In the genomic region with DNA sequence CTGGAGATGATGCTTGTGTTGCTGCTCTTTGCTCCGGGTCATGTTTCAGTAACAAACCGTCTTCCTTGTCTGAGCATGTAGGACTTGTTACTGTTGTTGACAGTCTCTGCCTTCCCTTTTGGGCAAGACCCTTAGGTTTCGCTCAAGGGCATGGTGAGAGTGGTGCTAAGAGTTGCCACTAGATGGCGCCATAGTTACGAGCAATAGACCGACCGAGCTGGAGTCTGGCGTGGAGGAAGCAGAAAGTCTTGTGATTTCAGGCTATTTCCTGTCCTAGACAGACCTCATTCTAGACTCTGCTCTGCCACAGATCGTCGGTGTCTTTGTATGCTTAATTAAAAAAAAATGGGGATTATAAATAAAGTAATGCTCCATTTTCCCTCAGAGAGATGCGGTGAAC, we compare ENCODE assay signal across 9 mouse cellular contexts. TPM values are rescaled to one million over a fixed set of nuclear protein-coding genes. Genes with fewer than 3 reads are reported as not detected.
DNase-seq lines count a peak whose midpoint lies in the region; ATAC-seq and TF ChIP-seq lines count a peak whose summit lies in the region.
"Had no signal": no experiment of that assay in that cellular context is flagged by ENCODE, and none has a peak within 500 bp of the region (broad histone marks: within the 10 kb centered on the region; RNA-seq: fewer than 3 reads in every experiment).

No protein-coding gene starts in this region.

- peak; percentile 53 for TF ChIP-seq RAD21 in MEL (IDR thresholded peaks at IDR 0.05; ENCODE audit: low read depth, low read length)

- DNase-seq in MEL (ENCODE audit: low read depth, low spot score): peak; percentile 36
- peak; percentile 62 for DNase-seq in c-Kit-positive CD71-negative TER-119-negative erythroid progenitor cells, embryonic 14.5 days (ENCODE audit: low read depth)
- DNase-seq in heart, postnatal 36 days: peak; percentile 67 to 71
- DNase-seq in layer of hippocampus, adult 9-10 months (ENCODE audit: low spot score): peak; percentile 95
- peak; percentile 74 for DNase-seq in lung, postnatal 14 days
- DNase-seq in retina, postnatal 1 day: peak; percentile 86
- DNase-seq in urinary bladder, postnatal 25 days (ENCODE audit: low spot score): peak; percentile 74

- peak; percentile 55; the same call in 1 of the 2 replicates for ATAC-seq in forebrain, embryonic 12.5 days (ENCODE audit: low FRiP score)

- TF ChIP-seq EP300 in MEL (IDR thresholded peaks at IDR 0.05; ENCODE audit: low read depth in 1 of 2, low read length in 2 of 2): no peak

- intact Hi-C loops in heart, postnatal 36 days (cut with DNase I): loop anchor here (1.0 to 10.0 kb wide), 6 partner anchors 93 to 971 kb away; no protein-coding TSS in a partner anchor

- H3K27me3 ChIP-seq in MEL (ENCODE audit: control insufficient read depth in 1 of 2, insufficient read depth in 2 of 2, low read length in 2 of 2): no peaks in the 10 kb centered on the region
- H3K27me3 ChIP-seq in forebrain, embryonic 12.5 days: 0 out of 2 replicates have a peak, but pooled peaks cover 7% of the 10 kb centered on the region

- H3K9ac ChIP-seq in MEL (ENCODE audit: control insufficient read depth, low read depth, low read length, poor library complexity, severe bottlenecking): no peak overlapping the region
- no peak overlapping the region for H3K9ac ChIP-seq in forebrain, embryonic 12.5 days

- 13% methylated on average over 11 of the region's 11 CpGs for WGBS in forebrain, embryonic 12.5 days

- no peaks in the 10 kb centered on the region for H3K4me1 ChIP-seq in MEL (ENCODE audit: control insufficient read depth in 1 of 2, insufficient read depth in 2 of 2, low read length in 2 of 2)
- no peaks in the 10 kb centered on the region for H3K4me1 ChIP-seq in forebrain, embryonic 12.5 days

- no peaks in the 10 kb centered on the region for H3K36me3 ChIP-seq in MEL (ENCODE audit: control insufficient read depth in 1 of 2, insufficient read depth in 2 of 2, low read length in 2 of 2)
- no peaks in the 10 kb centered on the region for H3K36me3 ChIP-seq in forebrain, embryonic 12.5 days (replicated peaks)

- no peak overlapping the region for H3K4me3 ChIP-seq in MEL (ENCODE audit: control insufficient read depth in 1 of 2, insufficient read depth in 1 of 2, low read depth in 2 of 2, low read length in 2 of 2)
- no peak overlapping the region for H3K4me3 ChIP-seq in forebrain, embryonic 12.5 days (replicated peaks)

- no peak overlapping the region for H3K27ac ChIP-seq in MEL (ENCODE audit: control insufficient read depth, low read depth, low read length)
- no peak overlapping the region for H3K27ac ChIP-seq in forebrain, embryonic 12.5 days

- H3K4me2 ChIP-seq in forebrain, embryonic 12.5 days: no peak overlapping the region

- no peaks in the 10 kb centered on the region for H3K9me3 ChIP-seq in MEL (replicated peaks; ENCODE audit: insufficient read depth, low read length)
- no peaks in the 10 kb centered on the region for H3K9me3 ChIP-seq in forebrain, embryonic 12.5 days

- H3K79me2 ChIP-seq in MEL (ENCODE audit: control insufficient read depth, insufficient read depth, low read length, poor library complexity): no peaks in the 10 kb centered on the region

- TF ChIP-seq CTCF in MEL (IDR thresholded peaks at IDR 0.05 in 2 of 3, conservative IDR thresholded peaks at IDR 0.05 in 1 of 3; ENCODE audit: control insufficient read depth in 1 of 3, insufficient read depth in 1 of 3, low read depth in 2 of 3, low read length in 3 of 3, poor library complexity in 1 of 3, severe bottlenecking in 1 of 3): peak; percentile 50 to 70 (median 50)

- no peak for TF ChIP-seq POLR2A in MEL (IDR thresholded peaks at IDR 0.05; ENCODE audit: control insufficient read depth in 1 of 2, insufficient read depth in 1 of 2, low read depth in 1 of 2, low read length in 2 of 2, poor library complexity in 1 of 2)

TF ChIP-seq in MEL, 35 proteins besides CTCF, POLR2A, EP300 and RAD21:
- no peak for TF ChIP-seq POLR2AphosphoS5 (IDR thresholded peaks at IDR 0.05; ENCODE audit: borderline replicate concordance, low read depth, low read length)
- no peak for TF ChIP-seq MYC (IDR thresholded peaks at IDR 0.05; ENCODE audit: low read depth, low read length)
- TF ChIP-seq GABPA (IDR thresholded peaks at IDR 0.05; ENCODE audit: low read depth, low read length): no peak
- peak; percentile 24; the same call in 1 of the 2 replicates for TF ChIP-seq SMC3 (IDR thresholded peaks at IDR 0.05; ENCODE audit: low read depth, low read length)
- no peak for TF ChIP-seq MAZ (IDR thresholded peaks at IDR 0.05; ENCODE audit: low read depth, low read length)
- no peak for TF ChIP-seq TBP (IDR thresholded peaks at IDR 0.05; ENCODE audit: low read depth, low read length)
- no peak for TF ChIP-seq CHD2 (IDR thresholded peaks at IDR 0.05; ENCODE audit: low read length)
- no peak for TF ChIP-seq ETS1 (IDR thresholded peaks at IDR 0.05; ENCODE audit: low read depth, low read length)
- TF ChIP-seq NRF1 (IDR thresholded peaks at IDR 0.05; ENCODE audit: insufficient read depth, low read depth, low read length, poor library complexity, severe bottlenecking): no peak
- TF ChIP-seq ZC3H11A (IDR thresholded peaks at IDR 0.05; ENCODE audit: low read depth, low read length): peak; percentile 12; the same call in 1 of the 2 replicates
- no peak for TF ChIP-seq KAT2A (conservative IDR thresholded peaks at IDR 0.05; ENCODE audit: low read depth, low read length)
- no peak for TF ChIP-seq E2F4 (IDR thresholded peaks at IDR 0.05; ENCODE audit: borderline replicate concordance, low read depth, low read length)
- TF ChIP-seq POLR2AphosphoS2 (IDR thresholded peaks at IDR 0.05; ENCODE audit: low read length): no peak
- no peak for TF ChIP-seq BHLHE40 (IDR thresholded peaks at IDR 0.05; ENCODE audit: borderline replicate concordance, low read depth, low read length)

RNA-seq across cellular contexts. Expression of gene Tmem233, which starts 40.3 kb away (rescaled TPM):
- total RNA-seq in MEL (2012; rRNA removed): 5.4 and 6.0 TPM in 2 replicates
- polyA plus RNA-seq in MEL (2012; ENCODE audit: insufficient read depth in 1 of 2, insufficient read length in 2 of 2, low read depth in 1 of 2, low replicate concordance in 2 of 2, missing spikeins in 1 of 2): not detected
- polyA plus RNA-seq in forebrain, embryonic 12.5 days (2016; fragmentation: Nextera tagmentation; extraction: Ambion mirVana): not detected in 2 replicates
- not detected for total RNA-seq in heart, postnatal 36 days (2021)
- polyA plus RNA-seq: liver, embryonic 16.5 days had no signal

Comparison
In these comparisons a context has a peak if more than half of its experiments do, and no peak if none do; other contexts are left out.
1. DNase-seq: peak in every context shown above with its lines; median percentile 95 in layer of hippocampus, adult 9-10 months; 86 in retina, postnatal 1 day; 74 in lung, postnatal 14 days; 74 in urinary bladder, postnatal 25 days; 69 in heart, postnatal 36 days; 62 in c-Kit-positive CD71-negative TER-119-negative erythroid progenitor cells, embryonic 14.5 days; 36 in MEL.